Mouse (Mus musculus): Measurements from ENCODE around the gene Six5. TPM values are rescaled to one million over a fixed set of nuclear protein-coding genes. Genes with fewer than 3 reads are reported as not detected.

Six5 gene
- polyA plus RNA-seq, 1 experiment from 2014 or later, result 5.9 TPM

DNA sequence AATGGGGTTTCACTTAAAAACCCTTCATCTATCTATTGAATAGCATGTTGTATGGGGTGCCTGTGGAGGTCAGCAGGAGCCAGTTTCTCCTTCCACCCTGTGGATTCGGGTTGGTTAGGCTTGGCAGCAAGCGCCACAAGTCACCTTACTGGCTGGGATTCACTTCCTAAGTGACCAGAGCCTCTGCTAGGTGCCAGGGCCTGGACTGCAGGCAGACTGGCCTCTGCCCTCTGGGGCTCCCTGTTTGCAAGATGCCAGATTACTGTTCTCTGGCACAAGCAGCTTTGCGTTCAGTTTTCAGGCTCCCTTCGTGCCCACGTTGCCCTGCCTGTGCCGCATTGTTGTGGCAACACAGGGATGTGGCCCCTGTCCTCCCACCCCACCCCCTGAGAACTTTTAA lies 30.3 kb downstream of the Six5 start:
- Histone ChIP-seq H3K36me3 (peaks cover 32% of the 10 kb centered on the region), H3K4me1 (peaks cover 13% of the 10 kb centered on the region), H3K27me3 (replicated peaks) (no peaks in the 10 kb centered on the region), H3K9me3 (no peaks in the 10 kb centered on the region), H3K4me3 (no peak overlapping the region), H3K4me2 (no peak overlapping the region), H3K27ac (replicated peaks) (no peak overlapping the region), H3K9ac (peak overlapping the region; percentile 40; the same call in 1 of the 2 replicates)
- no peak for ATAC-seq (ENCODE audit: extremely low read depth, insufficient number of reproducible peaks, low FRiP score, low TSS enrichment)
- WGBS, result 82% methylated on average over 6 of the region's 6 CpGs

GRCm38 (mm10) chr7:19127744-19128143 lies 33.4 kb downstream of the Six5 start:
- 88% methylated on average over 5 of the region's 5 CpGs for WGBS

GRCm38 (mm10) chr7:19129396-19129795 lies 35.0 kb downstream of the Six5 start:
- no peak overlapping the region for H3K4me2 ChIP-seq
- H3K27ac ChIP-seq (replicated peaks), result no peak overlapping the region
- WGBS, result 89% methylated on average over 5 of the region's 5 CpGs
- no peaks in the 10 kb centered on the region for H3K9me3 ChIP-seq
- peaks cover 22% of the 10 kb centered on the region for H3K4me1 ChIP-seq
- no peak overlapping the region for H3K9ac ChIP-seq
- H3K4me3 ChIP-seq, result no peak overlapping the region
- ATAC-seq (ENCODE audit: extremely low read depth, insufficient number of reproducible peaks, low FRiP score, low TSS enrichment), result no peak
- H3K36me3 ChIP-seq, result peaks cover 39% of the 10 kb centered on the region
- H3K27me3 ChIP-seq (replicated peaks), result no peaks in the 10 kb centered on the region

More at GRCm38 (mm10) chr7:19127744-19128143, 33.4 kb downstream of the Six5 start:
- Histone ChIP-seq H3K27ac (replicated peaks) (no peak overlapping the region), H3K36me3 (peaks cover 35% of the 10 kb centered on the region), H3K4me3 (no peak overlapping the region), H3K4me1 (peaks cover 21% of the 10 kb centered on the region), H3K27me3 (replicated peaks) (no peaks in the 10 kb centered on the region), H3K4me2 (no peak overlapping the region), H3K9ac (peak overlapping the region; percentile 33; the same call in 1 of the 2 replicates), H3K9me3 (no peaks in the 10 kb centered on the region)
- no peak for ATAC-seq (ENCODE audit: extremely low read depth, insufficient number of reproducible peaks, low FRiP score, low TSS enrichment)

DNA sequence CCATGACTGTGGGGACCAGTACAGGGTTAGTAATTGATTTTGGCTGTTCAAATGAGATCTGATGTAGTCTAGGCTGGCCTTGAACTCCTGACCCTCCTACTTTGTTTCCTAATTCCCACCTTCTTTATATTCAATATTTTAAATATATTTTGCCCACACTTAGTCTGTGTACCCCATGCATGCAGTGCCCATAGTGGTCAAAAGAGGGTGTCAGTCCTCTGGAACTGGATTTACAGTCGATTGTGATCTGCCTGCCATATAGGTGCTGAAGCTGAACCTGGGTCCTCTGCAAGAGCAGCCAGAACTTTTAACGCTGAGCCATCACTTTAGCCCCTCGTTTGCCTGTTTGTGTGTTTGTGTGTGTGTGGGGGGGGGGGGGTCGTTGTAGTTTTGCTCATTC lies 36.3 kb downstream of the Six5 start:
- no peaks in the 10 kb centered on the region for H3K9me3 ChIP-seq
- H3K27me3 ChIP-seq (replicated peaks), result no peaks in the 10 kb centered on the region
- H3K4me2 ChIP-seq, result peak overlapping the region; percentile 81
- H3K4me1 ChIP-seq, result peaks cover 22% of the 10 kb centered on the region
- ATAC-seq (ENCODE audit: extremely low read depth, insufficient number of reproducible peaks, low FRiP score, low TSS enrichment), result no peak
- H3K4me3 ChIP-seq, result peak overlapping the region; percentile 60
- peak overlapping the region; percentile 75 for H3K9ac ChIP-seq
- H3K27ac ChIP-seq (replicated peaks), result peak overlapping the region; percentile 90
- WGBS, result 28% methylated on average over 4 of the region's 4 CpGs
- peaks cover 46% of the 10 kb centered on the region for H3K36me3 ChIP-seq

DNA sequence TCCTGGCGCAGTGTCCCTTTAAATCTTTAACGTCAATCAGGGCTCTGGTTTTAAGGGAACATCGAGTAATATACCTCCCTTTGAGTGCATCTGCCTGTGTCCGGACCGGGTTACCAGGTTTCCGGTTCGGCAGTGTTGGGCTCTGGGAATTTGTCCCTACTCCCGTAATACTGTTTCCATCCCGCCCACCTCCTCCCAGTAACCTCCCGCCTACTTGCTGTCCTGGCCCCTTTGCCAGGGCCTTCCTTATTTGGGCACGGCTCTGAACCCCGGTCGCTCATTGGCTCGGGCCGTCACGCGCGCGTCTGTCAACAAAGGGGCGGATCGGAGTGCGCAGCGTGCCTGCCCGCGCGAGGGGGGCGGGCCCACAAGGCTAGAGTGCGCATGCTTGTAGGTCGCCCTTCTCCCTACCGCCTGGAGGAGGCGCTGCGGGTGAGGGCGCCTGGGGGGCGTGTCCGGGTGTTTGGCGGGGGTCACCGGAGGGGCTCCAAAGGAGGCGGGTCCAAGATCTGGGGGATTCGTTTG lies 37.0 kb downstream of the Six5 start:
- H3K4me3 ChIP-seq, result peak overlapping the region; percentile 60
- H3K4me2 ChIP-seq, result peak overlapping the region; percentile 81
- peak; percentile 95 for ATAC-seq (ENCODE audit: extremely low read depth, insufficient number of reproducible peaks, low FRiP score, low TSS enrichment)
- H3K4me1 ChIP-seq, result peaks cover 22% of the 10 kb centered on the region
- peaks cover 47% of the 10 kb centered on the region for H3K36me3 ChIP-seq
- peak overlapping the region; percentile 90 for H3K27ac ChIP-seq (replicated peaks)
- H3K9ac ChIP-seq, result peak overlapping the region; percentile 83
- H3K27me3 ChIP-seq (replicated peaks), result no peaks in the 10 kb centered on the region
- H3K9me3 ChIP-seq, result no peaks in the 10 kb centered on the region
- WGBS, result under 1% methylated on average over 39 of the region's 39 CpGs

DNA sequence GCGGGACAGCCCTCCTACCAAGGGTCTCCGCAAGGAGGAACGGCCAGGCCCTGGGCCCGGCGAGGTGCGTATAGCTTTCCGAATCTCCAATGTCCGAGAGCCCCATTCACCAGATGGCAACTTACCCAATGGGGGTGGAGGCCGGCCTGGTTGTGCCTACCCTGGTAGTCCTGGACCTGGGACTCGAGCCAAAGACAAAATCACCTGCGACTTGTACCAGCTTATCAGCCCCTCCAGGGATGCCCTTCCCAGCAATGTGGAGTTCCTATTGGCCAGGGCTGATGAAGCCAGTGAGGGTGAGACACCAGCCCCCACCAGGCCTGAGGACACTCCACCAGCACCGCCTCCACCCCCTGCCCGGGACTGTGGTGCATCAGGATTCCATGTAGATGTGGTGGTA lies 41.8 kb downstream of the Six5 start:
- no peak for ATAC-seq (ENCODE audit: extremely low read depth, insufficient number of reproducible peaks, low FRiP score, low TSS enrichment)
- H3K9ac ChIP-seq, result no peak overlapping the region
- H3K4me2 ChIP-seq, result no peak overlapping the region
- peaks cover 74% of the 10 kb centered on the region for H3K36me3 ChIP-seq
- WGBS, result 86% methylated on average over 13 of the region's 13 CpGs
- H3K9me3 ChIP-seq, result no peaks in the 10 kb centered on the region
- H3K27me3 ChIP-seq (replicated peaks), result no peaks in the 10 kb centered on the region
- H3K4me1 ChIP-seq, result peaks cover 8% of the 10 kb centered on the region
- H3K4me3 ChIP-seq, result no peak overlapping the region
- no peak overlapping the region for H3K27ac ChIP-seq (replicated peaks)

DNA sequence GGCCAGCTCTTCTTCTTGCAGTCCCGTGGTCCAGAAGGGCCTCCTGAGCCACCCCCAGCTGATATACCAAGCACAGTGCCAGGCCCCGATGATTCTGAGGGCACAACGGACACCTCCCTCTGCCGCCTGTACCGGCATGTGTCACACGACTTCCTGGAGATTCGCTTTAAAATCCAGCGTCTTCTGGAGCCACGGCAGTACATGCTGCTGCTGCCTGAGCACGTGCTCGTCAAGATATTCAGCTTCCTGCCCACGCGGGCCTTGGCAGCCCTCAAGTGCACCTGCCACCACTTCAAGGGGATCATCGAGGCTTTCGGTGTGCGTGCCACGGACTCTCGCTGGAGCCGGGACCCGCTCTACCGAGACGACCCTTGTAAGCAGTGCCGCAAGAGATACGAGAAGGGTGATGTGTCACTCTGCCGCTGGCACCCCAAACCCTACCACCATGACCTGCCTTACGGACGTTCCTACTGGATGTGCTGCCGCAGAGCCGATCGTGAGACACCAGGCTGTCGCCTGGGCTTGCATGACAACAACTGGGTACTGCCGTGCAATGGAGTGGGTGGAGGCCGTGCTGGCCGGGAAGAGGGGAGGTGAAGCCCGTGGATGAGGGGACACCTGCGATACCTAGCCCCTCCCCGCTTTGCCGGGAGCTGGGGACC lies 42.4 kb downstream of the Six5 start:
- Histone ChIP-seq H3K4me2 (no peak overlapping the region), H3K27me3 (replicated peaks) (no peaks in the 10 kb centered on the region), H3K36me3 (peaks cover 77% of the 10 kb centered on the region), H3K9ac (no peak overlapping the region), H3K27ac (replicated peaks) (no peak overlapping the region), H3K4me1 (peaks cover 7% of the 10 kb centered on the region), H3K9me3 (no peaks in the 10 kb centered on the region), H3K4me3 (no peak overlapping the region)
- no peak for ATAC-seq (ENCODE audit: extremely low read depth, insufficient number of reproducible peaks, low FRiP score, low TSS enrichment)
- 87% methylated on average over 38 of the region's 38 CpGs for WGBS

GRCm38 (mm10) chr7:19137380-19137779 lies 43.0 kb downstream of the Six5 start:
- WGBS, result 45% methylated on average over 5 of the region's 5 CpGs
- H3K27me3 ChIP-seq (replicated peaks), result no peaks in the 10 kb centered on the region
- ATAC-seq (ENCODE audit: extremely low read depth, insufficient number of reproducible peaks, low FRiP score, low TSS enrichment), result no peak
- H3K4me2 ChIP-seq, result no peak overlapping the region
- no peaks in the 10 kb centered on the region for H3K9me3 ChIP-seq
- peaks cover 77% of the 10 kb centered on the region for H3K36me3 ChIP-seq
- H3K9ac ChIP-seq, result no peak overlapping the region
- no peak overlapping the region for H3K4me3 ChIP-seq
- no peak overlapping the region for H3K27ac ChIP-seq (replicated peaks)
- peaks cover 3% of the 10 kb centered on the region; the same call in 1 of the 2 replicates for H3K4me1 ChIP-seq

DNA sequence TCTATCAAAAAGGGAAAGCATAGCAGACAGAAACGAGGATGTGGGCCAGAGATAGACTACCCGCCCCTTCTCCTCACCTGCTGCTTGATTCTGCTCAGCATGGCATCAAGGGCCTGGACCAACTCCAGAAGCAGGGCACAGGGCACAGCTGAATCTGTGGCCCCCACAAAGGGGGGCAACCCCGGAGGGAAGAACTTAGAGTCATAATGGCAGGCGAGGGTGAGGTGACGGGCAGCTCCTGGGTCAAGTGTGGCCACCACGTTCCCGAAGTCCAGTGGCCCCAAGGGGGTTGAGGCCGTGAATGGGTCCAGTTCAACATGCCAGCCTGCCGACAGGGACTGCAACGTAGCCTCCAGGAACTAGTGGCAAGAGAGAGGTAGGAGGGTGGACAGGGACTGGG lies 52.4 kb downstream of the Six5 start:
- H3K36me3 ChIP-seq, result peaks cover 16% of the 10 kb centered on the region
- H3K9ac ChIP-seq, result no peak overlapping the region
- ATAC-seq (ENCODE audit: extremely low read depth, insufficient number of reproducible peaks, low FRiP score, low TSS enrichment), result no peak
- H3K9me3 ChIP-seq, result no peaks in the 10 kb centered on the region
- H3K27me3 ChIP-seq (replicated peaks), result no peaks in the 10 kb centered on the region
- WGBS, result 87% methylated on average over 10 of the region's 10 CpGs
- no peak overlapping the region for H3K4me3 ChIP-seq
- no peak overlapping the region for H3K27ac ChIP-seq (replicated peaks)
- no peak overlapping the region for H3K4me2 ChIP-seq
- peaks cover 27% of the 10 kb centered on the region for H3K4me1 ChIP-seq

DNA sequence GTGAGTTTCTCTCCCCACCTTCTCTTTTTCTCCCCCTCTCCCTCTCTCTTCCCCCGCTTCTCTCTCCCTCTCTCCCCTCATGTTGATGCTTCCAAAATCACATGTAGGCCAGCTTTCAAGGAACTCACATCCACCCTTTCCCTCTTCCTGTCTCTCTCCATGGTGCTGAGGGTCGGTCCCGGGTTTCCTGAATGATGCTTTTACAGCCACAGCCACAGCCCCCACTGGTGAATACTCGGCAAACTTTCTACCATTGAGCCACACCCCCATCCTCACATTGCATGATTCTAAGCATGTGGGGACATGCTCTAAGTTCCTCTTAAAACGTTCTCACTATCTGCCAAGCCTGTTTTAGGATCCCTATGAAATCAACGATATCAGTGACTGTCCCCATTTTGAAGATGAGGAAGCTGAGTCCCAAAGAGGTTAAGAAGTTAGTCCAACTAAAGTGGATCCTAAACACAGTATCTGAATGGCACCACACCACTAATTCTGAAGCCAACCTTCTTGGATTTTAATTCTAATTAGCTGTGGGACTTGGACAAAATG lies 53.2 kb downstream of the Six5 start:
- Histone ChIP-seq H3K36me3 (peaks cover 23% of the 10 kb centered on the region), H3K9me3 (no peaks in the 10 kb centered on the region), H3K4me3 (no peak overlapping the region), H3K4me1 (peaks cover 27% of the 10 kb centered on the region), H3K9ac (no peak overlapping the region), H3K27ac (replicated peaks) (no peak overlapping the region), H3K27me3 (replicated peaks) (no peaks in the 10 kb centered on the region), H3K4me2 (peak overlapping the region; percentile 85)
- no peak for ATAC-seq (ENCODE audit: extremely low read depth, insufficient number of reproducible peaks, low FRiP score, low TSS enrichment)
- WGBS, result 46% methylated on average over 6 of the region's 6 CpGs
